Mouse (Mus musculus): ENCODE measurements around the gene Plp1. TPM values are rescaled to one million over a fixed set of nuclear protein-coding genes. Genes with fewer than 3 reads are reported as not detected.

Gene Plp1
- polyA plus RNA-seq, 1 experiment from 2014 or later, result 4.3 TPM

DNA sequence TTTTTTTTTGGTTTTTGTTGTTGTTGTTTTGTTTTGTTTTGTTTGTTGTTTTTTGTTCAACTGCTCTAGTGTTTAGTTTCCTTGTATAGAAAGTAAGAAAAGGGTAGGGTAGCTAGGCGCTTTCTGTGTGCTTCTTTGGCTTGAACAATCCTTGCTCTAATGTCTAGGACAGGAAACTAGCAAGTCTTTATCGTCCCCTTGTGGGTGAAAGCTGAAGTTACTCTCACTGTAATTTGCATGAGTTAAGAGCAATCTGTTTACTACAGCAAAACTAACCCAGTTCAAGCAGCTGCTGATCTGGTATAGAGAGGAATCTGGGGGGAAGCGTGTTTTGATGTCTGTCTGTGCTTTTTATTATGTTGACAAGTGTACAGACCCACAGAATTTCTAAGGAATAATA lies 27.8 kb downstream of the Plp1 start:
- CTCF ChIA-PET, result interaction anchor here (1.5 kb wide), 1 partner anchor 10 kb away, joined by 4 read pairs; no protein-coding TSS in a partner anchor
- H3K27me3 ChIP-seq, result peaks cover 15% of the 10 kb centered on the region
- DNase-seq (ENCODE audit: low read depth, low spot score) (no peak), ATAC-seq (no peak)
- TF ChIP-seq CTCF (IDR thresholded peaks at IDR 0.05), result no peak
- in situ Hi-C loops (cut with MboI; ENCODE audit: low pct_unique_long_range_greater_than_20kb), result no loop called here
- POLR2A ChIA-PET, result no interaction called here

DNA sequence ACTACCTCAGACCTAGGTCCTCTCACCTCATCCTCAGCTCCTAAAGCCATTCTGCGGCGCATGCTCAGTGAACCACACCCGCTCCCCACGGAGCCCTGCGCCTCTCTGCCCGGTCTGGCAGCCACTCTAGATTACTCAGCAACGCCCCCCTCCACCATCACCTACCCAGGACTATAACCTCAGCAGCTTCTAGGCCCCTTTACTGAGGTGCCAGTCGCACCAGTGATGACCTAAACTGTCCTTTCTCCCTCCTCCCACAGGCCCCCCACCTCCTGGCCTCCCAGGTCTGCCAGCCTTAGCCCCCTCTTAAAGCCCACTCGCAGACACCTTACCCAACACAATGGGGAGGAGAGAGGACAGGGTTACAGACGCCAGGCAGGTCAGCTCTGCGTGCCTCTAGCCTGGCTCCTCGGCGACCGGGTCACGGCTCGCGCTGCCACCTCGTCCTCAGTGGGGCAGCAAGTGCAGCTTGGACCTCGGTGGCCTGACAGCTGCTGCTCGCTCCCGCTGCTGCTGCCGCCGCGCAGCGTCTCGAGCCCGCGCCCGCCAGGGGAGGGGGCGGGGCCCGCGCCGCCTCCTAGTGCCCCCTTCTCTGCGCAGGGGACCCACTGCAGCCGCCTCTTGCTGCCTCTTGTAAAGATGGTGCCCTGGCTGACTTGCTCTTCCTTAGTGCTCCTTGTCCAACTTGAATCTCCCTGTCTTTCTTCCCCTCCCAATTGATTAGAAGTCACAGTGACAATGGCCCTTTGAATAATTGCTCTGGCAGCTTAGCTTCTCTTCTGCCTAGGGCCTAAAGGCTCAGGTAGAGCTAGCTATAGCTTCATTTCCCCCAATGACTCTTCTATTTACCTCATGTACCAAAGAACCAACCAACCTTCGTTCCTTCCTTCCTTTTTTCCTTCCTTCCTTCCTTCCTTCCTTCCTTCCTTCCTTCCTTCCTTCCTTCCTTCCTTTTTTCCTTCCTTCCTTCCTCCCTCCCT lies 45.9 kb downstream of the Plp1 start, which contains the start of gene Rab9b:
Gene Rab9b, minus strand, starts transcription at position 695 of the 980 bp plus-strand sequence.
- in situ Hi-C loops (cut with MboI; ENCODE audit: low pct_unique_long_range_greater_than_20kb), result no loop called here
- no peak for DNase-seq (ENCODE audit: low read depth, low spot score)
- no peak for TF ChIP-seq CTCF (IDR thresholded peaks at IDR 0.05)
- ChIA-PET CTCF (no interaction called here), POLR2A (no interaction called here)
- H3K27me3 ChIP-seq, result peaks cover 58% of the 10 kb centered on the region
- peak; percentile 62 for ATAC-seq

Other genes with a start within 250 kb of the Plp1 start
- not detected for gene Tceal3, start 231.8 kb upstream of the Plp1 start, polyA plus RNA-seq (2021)
- not detected for gene Tceal1, start 114.7 kb upstream of the Plp1 start, polyA plus RNA-seq (2021)
- gene Morf4l2, start 79.0 kb upstream of the Plp1 start, polyA plus RNA-seq (2021), result 274 TPM
- gene Glra4, start 42.5 kb upstream of the Plp1 start, polyA plus RNA-seq (2021), result 0.04 TPM
- gene Rab9b, start 46.1 kb downstream of the Plp1 start, polyA plus RNA-seq (2021), result 0.08 TPM
- not detected for gene H2bfm, start 104.7 kb downstream of the Plp1 start, polyA plus RNA-seq (2021)
- gene Tmsb15b2, start 152.8 kb downstream of the Plp1 start, polyA plus RNA-seq (2021), result 1.7 TPM
- 0.30 TPM for gene Tmsb15l, start 154.2 kb downstream of the Plp1 start, polyA plus RNA-seq (2021)
- not detected for gene Tmsb15b1, start 154.2 kb downstream of the Plp1 start, polyA plus RNA-seq (2021)
- 0.04 TPM for gene Zcchc18, start 170.5 kb downstream of the Plp1 start, polyA plus RNA-seq (2021)
- 8.7 TPM for gene Slc25a53, start 215.6 kb downstream of the Plp1 start, polyA plus RNA-seq (2021)
- gene Fam199x, start 226.9 kb downstream of the Plp1 start, polyA plus RNA-seq (2021), result 7.1 TPM